Mouse (Mus musculus): ENCODE results near the gene Amd1.

DNA sequence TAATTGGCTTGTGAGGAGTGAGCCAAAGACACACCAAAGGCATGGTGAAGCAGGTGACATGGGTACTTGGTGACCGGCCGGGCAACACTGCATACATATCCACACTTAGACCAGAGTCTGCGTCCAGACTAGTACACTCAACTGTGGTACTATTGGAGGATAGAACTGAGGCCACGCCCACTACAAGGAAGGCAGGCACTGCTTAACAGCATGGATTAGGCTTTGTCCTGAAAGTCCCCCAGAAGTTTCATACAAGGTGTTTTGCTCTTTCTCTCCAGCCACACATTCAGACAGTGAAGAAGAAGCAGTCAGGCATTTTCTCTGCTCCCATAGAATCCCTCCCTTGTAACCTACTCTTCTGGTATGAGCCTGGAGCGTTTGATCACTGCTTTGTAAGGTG is 45.3 kb downstream of the Amd1 start:
- TF ChIP-seq ZC3H11A (IDR thresholded peaks at IDR 0.05; ENCODE audit: low read depth, low read length) (no peak), CTCF (IDR thresholded peaks at IDR 0.05 in 2 of 3, conservative IDR thresholded peaks at IDR 0.05 in 1 of 3; ENCODE audit: control insufficient read depth in 1 of 3, insufficient read depth in 1 of 3, low read depth in 2 of 3, low read length in 3 of 3, poor library complexity in 1 of 3, severe bottlenecking in 1 of 3) (no peak), EP300 (IDR thresholded peaks at IDR 0.05; ENCODE audit: low read depth in 1 of 2, low read length in 2 of 2) (no peak), POLR2A (IDR thresholded peaks at IDR 0.05; ENCODE audit: control insufficient read depth in 1 of 2, insufficient read depth in 1 of 2, low read depth in 1 of 2, low read length in 2 of 2, poor library complexity in 1 of 2) (peak in 1 of 2 experiments; percentile 58; a peak in 2 of 4 replicates)

Data from MEL (cell line).